Mouse (Mus musculus) C2C12 (cell line): Measurements from ENCODE around the gene Gipc2.

Experiments used
- CTCF ChIP-seq: IDR thresholded peaks from one replicate; pipeline ENCODE4 v1.5.1; 2011; ENCODE audit not compliant: control insufficient read depth, insufficient read depth, insufficient read length
- MAX ChIP-seq: IDR thresholded peaks from one replicate; pipeline ENCODE4 v1.6.1; 2011; ENCODE audit warnings: mild to moderate bottlenecking, control low read depth

DNA sequence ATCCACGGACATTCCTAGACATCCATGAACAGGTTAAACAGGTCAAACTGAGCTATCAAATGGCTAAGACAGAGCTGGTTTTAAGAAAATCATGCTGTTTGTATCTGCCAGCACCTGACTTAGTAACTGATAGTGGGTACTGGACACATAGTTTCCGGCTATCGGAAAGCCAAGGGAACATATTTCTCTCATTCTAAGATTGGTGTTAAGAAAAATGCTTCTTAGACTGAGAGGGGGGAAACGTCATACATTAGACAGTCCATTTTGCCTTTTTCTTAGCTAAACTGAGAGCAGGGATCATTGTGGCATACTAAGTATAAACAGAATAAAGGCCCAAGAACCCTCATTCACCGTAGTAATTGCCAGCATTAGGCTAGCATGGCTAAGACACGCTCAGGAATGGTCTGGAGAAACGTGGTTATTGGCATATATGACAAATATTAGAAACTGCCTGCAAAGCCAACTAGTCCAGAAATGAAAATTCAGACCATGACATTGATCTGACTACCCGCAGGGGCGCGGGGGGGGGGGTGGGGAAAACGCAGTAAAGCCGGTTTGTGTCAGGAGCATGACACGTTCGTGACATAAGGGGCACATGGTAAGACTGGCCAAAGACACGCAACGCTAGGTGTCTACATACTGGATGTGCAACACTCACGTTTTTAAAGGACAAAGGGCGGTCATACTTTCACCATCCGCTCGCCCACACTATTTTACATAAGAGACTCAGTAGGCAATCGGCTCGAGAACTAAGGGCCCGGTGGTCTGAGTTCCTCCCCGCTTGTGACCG is 43.3 kb upstream of the Gipc2 start:
- TF ChIP-seq CTCF: no peak
- TF ChIP-seq MAX: no peak
